Mouse (Mus musculus) embryo, embryonic 10.5 days (tissue): ENCODE measurements at regions not wholly inside any gene's neighbourhood (a gene's known extent, or its start where the extent isn't known, plus 50 kb on each side); places are given as distances from the start of the nearest gene placed in this dataset.
A peak's percentile ranks its signal among the peaks of the same experiment; 100 is the strongest.

ENCODE experiments used
- DNase-seq: peaks from one replicate; pipeline ENCODE4 v3.0.0-alpha.2; 2015; ENCODE audit warnings: low spot score

DNA sequence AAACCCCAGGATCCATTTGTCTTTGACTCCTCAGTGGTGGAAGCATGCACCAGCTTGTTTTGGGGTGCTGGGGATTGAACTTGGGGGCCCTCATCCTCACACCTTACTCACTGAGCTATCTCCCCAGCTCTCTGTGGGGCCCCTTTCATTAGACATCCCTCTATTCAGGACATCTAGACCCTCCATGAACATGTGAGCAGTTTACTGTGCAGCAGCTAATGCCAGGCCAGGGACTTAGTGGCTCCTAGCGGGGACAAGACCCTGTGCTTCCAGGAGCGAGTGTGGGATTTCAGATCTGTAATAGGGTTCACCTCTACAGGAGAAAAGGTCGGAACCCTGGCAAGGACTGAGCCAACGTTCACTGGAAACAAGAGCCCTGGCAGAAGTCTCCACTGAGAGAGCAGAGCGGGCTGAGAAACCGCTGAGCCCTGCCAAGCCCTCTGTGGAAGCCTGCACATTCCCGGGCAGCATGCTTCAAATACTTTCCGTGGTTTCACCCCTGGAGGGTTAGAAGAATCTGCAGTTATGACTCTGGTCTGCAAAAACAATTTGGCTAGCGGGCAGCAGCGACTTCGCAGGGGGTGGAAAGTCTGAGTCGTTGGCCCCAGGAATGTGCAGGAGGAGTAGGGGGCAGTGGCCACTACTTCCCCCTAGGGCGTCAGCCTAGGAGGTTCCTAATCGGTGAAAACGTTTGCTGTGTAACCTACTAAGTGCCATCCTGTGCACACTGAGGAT lies 125.6 kb downstream of the Smad6 start:
- peak; percentile 59 for DNase-seq

DNA sequence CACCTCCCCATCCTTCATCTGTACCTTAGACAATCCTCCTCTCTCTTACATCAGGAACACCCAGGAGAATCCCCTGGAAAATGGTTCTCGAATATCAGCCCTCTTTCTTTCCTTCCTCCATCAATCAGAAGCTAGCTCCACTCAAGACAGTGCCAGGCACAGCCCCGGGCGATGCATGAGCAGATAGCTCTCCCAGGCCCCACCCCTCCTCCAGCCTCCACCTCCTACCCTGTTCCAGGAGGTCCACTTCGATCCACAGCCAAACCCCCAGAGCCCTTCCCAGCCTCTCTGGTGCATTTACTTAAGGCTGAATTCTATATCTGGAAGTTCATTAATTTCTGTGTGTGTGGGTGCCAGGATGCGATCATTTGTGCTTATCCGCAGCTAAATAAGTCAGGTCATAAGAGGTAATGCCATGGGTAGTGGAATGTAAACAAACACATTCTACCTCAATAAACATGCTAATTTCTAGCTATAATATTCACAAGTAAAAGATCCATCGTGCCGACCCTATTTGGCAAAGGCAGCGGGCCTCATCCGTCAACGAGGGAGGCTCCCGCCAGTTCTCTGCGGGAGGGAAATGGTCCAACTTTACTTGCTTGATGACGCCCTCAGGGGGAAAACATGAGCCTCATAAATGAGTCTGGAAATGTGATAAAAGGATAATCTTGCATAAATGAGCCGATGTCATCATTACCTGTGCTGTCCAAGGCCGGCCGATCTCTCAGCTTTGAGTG lies 129.5 kb downstream of the Smad6 start:
- no peak for DNase-seq

DNA sequence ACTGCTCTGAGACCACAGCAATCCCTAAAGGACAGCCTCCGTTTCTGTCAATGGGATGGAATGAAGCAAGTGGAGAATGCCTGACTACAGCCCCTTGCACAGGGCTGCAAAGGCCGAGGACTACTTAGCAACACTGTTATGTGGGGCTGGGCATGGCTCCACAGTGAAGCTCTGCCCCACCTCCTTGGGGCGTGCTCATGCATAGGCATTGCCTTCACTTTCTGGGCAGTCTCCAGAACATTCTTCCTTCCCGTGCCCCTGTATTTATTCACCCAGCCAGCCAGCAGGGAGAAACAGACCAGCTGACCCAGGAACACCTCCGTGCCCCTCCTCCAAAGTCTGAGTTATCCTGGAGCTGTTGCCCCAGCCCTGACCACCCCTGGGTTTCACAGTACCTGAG lies 131.1 kb downstream of the Smad6 start:
- DNase-seq, result no peak

DNA sequence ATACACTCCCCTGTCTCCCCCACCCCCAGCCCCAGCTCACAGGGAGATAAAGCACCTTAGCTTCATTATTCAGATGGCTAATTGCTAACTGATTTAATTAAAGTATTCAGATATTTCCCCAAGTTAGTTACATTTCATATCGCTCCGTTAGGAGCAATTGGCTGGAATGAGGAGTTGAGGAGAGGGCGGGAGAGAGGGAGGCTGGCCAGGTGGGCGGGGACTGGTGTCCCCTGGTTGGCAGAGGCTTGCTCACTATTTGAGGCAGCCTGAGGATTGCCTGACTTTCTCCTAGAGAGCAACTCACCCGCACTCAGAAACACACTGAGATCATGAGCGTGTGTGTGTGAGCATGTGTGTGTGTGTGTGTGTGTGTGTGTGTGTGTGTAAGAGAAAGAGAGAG lies 131.8 kb upstream of the Smad3 start:
- DNase-seq, result no peak

DNA sequence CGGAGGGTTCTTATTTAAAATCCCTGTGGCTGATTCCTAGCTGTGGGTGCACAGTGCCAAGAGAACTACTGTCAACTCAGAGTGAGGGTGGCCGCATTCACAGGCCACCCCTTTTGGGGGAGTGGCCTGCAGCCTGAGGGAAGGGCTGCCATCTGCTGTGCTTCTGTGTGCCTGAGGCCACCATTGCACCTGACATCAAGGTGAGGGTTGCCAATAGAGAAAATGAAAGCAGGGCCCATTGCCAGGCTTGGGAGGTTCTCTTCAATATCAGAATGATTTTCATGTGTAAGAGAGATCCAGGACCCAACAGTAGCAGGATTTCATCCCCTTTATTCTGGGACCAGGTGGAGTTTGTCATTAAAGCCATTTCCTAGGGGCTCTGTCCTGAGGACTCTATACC lies 127.2 kb upstream of the Smad3 start:
- no peak for DNase-seq

DNA sequence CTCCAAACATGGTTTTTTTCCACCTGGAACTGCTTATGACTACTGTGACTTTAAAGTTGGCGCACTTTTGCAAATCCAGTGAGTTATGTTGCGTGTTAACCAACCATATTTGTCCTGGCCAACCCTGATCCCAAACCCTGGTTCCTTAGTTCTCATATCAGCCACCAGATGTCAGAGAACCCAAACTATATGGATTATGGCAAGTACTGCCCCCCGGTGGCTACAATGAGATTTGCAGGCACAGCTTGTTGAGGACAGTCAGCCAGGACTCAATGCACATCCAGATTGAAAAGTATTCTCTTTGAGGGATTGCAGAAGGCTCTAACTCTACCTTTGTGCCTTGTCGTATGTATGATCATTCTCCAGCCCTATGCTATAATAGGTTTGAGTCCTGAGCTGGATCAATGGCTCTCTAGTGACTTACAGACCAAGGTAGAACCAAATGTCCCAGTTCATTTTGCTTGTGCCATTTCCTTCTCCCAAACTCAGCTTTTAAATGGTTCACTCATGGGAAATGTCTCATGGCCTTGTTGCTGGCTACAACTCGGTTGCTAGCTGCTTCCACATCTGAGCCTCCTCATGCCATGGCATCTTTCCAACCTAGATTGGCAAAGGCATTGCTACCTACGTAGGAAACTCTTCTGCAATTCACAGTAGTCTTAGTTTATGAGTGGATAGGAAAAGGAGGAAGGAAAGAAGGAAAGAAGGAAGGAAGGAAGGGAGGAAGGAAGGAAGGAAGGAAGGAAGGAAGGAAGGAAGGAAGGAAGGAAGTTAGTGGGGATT lies 126.1 kb upstream of the Smad3 start:
- DNase-seq, result peak; percentile 58

DNA sequence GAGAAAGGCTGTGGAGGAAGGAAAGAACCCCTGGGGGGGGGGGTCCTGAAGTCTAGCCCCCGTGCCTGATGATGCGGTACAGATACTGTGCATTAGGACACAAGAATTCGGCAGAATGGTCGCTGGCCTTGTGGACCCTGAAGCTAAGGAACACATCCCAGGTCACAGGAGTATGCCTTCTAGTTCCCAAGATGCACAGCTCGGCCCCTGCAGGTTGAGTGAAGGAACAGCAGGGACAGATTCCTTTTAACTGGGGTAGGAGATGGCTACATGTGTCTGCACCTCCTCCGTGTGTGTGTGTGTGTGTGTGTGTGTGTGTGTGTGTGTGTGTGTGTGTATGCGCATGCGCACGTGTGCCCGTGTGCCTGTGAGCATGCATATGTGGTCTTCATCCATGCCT lies 123.9 kb upstream of the Smad3 start:
- DNase-seq, result no peak

DNA sequence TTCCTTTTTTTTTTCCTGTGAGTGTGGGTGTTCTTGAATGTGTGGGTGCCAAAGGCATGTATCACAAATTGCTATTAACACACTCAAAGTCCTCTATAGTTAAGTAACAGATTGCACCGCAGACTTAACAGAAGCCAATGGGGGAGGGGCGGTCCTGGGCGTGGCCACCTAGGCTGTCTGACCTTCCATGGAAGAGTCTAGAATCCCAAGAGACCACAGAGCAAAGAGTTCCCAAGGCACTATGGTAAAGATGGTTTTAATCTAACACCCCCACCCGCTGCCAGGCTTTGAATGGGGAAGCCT lies 123.4 kb upstream of the Smad3 start:
- DNase-seq, result peak; percentile 49

DNA sequence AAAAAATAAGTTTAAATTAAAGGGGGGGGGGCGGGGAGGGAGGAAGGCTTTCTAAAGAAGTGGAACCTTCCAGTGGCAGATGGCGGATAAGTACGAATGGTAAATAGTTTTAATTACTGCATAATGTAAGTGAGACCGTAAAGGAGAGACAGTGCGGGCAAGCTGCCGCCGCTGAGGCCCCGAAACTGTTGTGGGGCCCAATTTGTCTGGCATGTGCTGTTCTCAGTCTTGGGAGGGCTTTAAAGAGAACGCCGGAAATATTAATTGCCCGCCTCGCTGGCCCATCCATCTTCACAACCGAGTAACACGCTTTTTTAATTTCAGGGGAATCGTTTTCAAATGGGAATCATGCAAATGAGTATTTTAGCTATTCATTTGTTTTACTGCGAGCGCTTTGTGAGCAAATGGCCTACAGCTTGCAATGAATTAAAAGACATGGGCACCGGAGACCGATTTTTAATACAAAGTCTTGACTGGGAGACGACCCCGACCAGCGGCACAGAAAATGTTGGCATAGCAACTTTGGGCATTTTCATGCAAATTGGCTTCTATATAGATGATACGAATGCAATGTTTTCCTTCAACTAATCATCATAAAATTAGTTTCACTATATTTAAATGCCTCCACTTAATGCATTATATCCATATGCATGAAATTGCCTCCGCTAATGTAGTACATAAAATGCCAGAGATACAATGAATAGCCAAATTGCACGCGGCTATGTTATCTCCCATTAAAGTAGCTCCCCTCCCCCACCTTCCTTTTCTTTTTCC lies 122.9 kb upstream of the Smad3 start:
- peak; percentile 36 for DNase-seq

DNA sequence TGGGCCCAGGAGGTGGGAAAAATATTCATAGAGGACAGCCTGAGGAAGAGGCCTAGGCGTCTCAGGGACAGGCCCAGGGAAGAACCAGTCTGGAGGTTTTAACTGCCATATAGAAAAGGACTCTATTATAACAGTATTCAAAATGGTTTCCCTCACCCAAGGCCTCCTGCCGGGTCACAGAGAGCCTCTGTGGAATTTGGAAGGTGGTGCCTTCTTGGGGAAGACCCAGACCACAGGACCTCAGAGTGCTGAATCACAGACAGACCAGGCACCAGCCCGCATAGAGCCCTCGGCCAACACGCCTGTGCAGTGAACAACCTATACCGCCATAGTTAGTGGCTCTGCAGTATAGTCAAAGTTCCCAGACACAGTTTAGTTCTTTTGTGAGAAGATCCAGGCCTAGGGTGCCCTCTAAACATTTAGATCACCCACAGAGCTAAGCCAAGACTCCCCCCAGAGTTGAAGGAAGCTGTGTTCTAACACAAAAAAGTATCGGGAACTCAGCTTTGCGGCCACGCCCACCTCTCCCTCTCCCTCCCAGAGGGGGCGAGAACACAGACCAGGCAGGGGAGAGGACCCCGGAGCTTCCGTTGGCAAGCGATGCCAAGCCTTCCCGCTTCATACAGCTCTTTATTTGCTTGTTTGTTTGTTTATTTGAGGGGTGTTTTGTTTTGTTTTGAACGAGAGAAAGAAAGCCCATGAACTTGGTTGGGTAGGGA lies 122.1 kb upstream of the Smad3 start:
- peak; percentile 67 for DNase-seq

DNA sequence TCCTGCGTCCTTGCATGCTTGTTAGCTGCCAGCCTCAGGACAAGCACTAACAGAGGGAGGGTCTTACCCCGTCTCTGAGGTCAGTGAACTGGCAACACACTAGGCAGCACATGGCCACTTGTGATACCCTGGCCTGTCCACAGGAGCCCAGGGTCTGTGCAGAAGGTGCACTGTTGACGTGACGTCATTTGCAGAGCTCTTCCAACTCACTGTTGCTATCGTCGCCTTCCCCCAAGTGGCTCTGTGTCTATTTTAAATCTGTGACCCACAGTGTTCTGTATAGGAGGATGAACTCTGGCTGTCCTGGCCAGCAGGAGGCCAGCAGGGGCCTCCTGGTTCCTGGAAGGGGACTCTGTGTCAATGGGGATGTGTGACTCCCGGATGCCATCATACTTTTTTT lies 120.1 kb upstream of the Smad3 start:
- no peak for DNase-seq

DNA sequence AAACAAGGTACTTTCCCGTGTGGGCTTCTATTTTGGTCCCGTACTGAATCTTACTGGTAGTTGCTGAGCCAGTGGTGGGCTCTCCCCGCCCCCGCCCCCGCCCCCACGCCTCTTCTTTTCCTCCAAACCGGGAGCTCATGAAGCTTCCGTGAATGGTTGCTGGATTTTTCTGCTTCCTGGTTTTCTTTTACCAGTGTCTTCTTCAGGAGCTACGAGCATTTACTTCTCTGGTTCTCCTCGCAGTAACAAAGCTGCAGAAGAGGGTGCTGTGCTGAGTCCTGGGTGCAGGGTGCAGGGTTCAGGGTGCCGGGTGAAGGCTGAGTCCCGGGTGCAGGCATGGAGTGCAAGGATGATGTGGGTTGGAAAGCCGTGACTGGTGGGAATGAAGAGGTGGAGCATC lies 119.1 kb upstream of the Smad3 start:
- no peak for DNase-seq

DNA sequence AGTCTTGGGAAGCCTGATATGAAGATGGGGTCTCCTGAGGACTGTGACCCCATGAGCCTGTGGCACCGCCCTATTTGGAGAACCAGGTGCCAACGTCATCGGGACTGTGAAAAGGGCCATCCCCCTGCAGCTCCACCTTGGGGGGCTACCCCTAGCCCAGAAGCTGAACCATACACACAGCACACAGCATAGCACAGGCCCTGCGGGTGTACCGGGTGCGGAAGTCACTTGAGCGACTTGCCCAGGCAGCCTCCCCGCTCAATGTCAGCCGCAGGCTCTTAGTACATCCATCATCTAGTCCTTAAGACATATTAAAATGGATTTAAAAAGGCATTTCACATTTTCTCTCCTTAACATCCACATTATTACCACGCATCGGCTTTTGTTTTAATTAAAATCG lies 118.2 kb upstream of the Smad3 start:
- no peak for DNase-seq

DNA sequence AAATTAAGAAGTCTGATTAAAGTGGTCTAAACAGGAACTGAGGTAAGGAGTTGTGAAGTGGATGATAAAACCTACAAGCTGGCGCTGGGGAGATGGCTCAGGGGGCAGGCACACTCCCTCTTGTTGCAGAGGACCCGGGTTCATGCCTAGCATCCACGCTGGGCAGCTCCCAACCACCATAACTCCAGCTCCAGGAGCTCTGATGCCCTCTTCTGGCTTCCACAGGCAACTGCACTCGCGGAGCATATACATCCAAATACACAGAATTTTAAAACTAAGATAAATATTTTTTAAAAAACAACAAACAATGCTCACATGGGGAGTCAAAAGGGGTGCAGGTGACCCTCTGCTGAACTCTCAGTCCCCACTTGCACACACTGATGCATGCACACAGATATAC lies 117.4 kb upstream of the Smad3 start:
- DNase-seq, result no peak

DNA sequence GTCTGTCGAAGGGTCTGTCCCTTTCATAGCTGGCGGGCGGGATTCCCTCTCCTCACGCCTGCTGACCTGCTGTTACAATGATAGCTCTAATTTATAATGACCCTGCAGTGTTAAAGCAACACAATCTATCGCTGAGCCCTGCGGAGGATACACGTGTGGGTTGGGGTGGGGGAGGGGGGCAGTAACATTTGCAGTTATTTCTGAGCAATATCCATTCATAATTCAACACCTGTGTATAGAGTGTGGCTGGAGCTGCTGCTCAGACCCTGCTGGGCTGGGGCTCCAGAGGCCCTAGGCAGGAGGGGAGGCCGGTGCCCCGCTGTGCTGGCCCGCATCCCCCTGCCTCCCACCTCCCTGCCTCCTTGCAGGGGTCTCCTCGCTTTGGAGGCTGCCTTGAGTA lies 106.6 kb upstream of the Smad3 start:
- no peak for DNase-seq

DNA sequence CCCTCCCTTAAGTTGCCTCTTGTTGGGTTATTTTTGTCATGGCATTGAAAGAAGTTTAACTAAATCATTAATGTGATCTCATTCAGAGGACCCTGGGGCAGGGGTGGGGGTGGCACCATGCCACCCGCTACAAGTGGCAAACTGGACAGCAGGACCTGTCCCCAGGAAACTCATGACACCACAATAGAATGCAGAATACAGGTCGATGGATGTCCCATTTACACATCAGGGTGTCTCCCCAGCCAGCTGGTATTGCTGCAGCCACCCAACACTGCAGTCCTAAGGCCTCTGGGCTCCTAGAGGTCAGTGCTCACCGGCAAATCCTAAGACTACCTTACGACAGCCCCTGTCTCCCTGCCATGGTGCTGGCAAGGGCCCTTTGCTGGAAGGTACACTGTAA lies 105.5 kb upstream of the Smad3 start:
- DNase-seq, result no peak

DNA sequence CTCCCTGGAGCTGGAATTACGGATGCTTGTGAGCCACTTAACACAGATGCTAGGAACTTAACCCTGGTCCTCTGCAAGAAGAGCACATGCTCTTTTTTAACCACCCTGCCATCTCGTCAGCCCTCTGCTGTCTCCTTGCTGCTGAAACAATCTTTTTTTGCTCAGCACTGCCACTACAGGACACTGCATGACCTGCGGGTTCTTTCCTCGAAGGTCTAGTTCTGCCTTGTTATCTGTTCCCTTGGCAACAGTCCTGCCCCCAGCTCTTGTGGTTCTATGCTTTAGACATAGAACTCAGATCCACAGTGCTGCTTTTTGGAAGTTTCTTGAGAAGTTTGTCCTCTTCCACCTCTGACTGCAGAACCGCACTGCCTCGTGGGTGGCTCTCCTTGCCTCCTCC lies 104.6 kb upstream of the Smad3 start:
- DNase-seq, result peak; percentile 84

DNA sequence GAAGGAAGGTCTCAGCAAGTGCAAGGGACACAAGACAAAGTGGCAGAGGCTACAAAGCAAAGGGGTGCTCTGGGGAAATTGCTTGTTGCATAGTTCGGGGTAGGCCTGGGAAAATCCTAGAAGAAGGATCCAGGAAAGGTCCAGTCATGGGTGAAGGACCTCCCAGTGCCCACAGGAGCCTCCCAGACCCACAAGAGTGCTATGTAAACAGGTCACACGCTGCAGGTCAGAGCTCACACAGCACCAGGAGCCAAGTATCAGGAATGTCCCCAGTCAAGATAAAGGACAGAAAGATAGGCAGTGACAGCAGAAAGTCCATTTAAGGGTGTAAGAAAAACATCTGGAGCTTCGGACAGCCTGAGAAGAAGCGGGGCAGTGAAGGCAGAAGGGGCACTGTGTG lies 103.6 kb upstream of the Smad3 start:
- no peak for DNase-seq

DNA sequence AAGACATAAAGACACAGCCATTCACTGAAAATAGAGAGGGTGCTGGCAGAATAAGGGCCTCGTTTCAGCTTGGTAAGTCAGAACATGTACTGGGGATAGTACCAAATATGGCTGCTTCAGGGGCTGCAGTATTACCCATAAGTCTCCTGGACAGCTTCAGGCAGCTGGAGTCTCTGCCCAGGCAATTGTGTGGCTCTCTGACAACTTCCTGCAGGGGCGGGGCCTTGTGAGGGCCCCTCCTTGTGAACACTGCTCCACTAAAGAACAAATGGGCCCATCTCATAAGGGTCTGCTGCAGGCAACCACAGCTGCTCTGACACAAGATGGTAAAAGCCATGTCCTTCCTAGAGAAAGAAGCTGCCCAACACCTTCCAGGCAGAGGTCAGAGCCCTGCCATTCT lies 102.4 kb upstream of the Smad3 start:
- DNase-seq, result no peak

DNA sequence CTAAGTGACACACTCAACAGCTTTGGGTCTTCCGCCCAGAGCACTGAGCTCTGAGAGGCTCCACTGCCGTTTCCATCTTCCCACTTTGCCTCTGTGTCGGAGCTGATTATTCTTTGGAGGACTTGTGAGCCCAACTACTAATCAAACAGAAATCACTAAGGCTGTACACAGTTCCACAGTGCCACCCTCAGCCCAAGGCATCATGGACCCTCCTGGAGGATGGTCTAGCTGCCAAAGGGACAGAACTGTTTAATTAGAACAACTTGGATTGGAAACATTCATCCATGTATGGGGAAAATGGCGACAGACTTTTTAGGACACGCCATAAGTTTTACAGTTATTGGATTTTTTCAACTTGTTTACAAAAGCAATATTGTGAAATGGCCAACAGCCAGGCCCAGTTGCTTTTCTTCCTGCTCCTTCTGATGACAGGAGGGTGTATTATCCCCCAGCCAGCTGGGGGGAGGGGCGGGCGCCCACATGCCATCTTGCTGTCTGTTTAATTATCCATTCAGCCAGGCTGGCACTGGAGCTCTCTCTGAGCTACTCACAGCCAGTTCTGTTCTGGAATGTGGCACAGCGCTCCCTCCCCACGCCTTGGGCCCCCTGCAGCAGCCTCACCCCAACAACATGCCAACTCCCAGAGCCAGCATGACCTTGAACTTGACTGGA lies 98.4 kb upstream of the Smad3 start:
- no peak for DNase-seq

DNA sequence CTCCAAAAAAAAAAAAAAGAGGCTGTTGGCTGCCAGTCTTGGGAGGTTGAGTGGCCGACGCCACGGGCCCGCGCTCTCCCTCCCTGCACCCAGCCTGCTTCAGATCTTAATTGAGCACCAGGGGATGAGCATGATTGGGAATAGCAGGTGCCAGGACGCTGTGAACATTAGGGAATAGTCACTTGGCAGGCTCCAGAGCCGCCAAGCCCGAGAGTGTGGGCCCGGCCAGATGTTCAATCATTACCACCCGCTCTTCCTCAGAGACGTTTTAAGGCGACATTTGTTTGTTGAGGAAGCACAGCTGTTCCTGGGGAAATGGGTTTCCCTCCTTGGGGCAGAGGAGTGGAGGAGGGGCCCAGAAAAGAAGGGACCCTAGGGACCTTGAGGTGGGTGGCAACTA lies 94.0 kb upstream of the Smad3 start:
- DNase-seq, result no peak
